Mouse (Mus musculus): ENCODE data around the gene Dpy19l1. TPM values are rescaled to one million over a fixed set of nuclear protein-coding genes. Genes with fewer than 3 reads are reported as not detected.

Gene Dpy19l1
- 10 to 100 TPM; 28.2 to 71.4 (median 44.5) TPM for total RNA-seq (2022)

DNA sequence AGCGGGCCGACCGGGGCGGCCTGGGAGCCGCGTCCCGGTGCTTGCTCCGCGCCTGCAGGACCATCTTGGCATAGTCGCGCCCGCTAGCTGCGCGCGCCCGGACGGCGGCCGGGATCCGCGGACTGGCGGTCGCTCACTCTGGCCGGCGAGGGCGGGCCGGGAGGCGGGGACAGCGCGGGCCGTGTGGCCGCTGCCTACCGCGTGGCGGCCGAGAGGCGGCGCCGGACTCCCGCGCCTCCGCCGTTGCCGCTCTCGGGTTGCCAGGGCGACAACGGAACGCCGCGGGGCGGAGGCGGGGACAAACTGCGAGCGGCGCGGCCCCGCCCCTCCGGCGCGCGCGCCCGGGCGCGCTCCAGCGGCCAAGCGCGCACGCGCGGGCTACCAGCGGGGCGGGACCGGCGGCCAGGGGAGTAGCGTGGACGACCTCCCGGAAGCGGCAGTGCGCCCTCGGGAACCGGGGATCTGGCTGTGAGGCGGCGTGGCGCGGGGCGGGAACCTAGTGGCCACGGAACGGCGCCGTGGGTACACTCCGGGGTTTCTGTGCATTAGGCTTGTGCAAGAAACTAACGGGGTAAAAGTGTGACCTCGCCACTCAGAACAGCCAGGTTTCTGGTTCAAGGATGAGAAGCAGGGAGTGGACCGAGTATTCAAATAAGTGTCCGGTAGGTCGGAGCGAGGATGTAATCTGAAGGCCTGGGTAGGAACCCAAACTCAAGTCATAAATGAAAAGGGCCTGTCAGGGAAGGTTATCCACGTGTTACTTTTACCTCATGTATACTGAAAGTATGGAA, at the start of gene Dpy19l1:
Gene Dpy19l1 (minus strand): TSS at position 74 of the 791 bp plus-strand sequence.
- peak; percentile 90 for DNase-seq

DNA sequence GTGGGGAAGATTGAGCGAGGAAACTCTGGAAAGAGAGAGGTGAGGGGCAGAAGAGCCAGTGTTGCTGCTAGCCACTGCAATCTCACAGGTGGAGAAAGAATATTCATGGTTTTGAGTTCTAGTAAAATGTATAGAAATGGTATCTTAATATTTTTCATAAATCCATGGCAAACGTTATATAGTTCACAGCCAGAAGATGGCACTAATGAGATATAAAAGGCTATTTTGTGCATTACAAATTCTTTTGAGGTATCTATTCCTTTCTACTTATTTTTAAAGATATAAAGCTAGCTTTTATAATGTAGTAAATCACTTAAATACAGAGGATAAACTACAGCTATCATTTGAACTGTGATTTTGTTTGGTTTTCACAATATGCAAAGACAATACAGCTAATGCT, 35.2 kb upstream of the Dpy19l1 start:
- no peak for DNase-seq

DNA sequence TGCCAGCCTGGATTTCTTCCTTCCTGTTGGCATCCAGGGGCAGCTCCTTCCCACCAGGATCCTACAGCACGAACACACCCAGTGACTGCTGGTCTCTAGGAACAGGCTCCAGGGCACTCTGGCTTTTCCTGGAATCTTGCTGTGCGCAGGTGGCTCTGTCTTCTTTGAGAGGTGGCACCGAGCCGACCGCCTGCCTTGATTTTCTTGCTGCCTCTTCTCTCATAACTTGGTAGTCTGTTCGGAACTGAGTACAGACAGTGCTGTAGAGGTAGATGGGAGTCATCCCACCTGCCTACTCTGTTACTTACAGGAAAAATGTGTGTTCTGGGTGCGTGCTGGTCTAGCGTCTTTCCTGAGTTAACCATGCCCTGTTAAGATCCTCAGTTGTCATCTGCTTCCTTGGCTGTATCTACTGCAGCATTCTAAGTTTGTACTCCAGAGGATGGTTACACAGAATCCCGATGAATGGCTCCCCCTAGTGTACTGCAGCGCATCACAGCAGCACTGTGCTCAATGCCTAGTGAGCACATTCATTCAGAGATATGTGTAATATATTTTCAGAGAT, 13.7 kb upstream of the Dpy19l1 start:
- DNase-seq = no peak

DNA sequence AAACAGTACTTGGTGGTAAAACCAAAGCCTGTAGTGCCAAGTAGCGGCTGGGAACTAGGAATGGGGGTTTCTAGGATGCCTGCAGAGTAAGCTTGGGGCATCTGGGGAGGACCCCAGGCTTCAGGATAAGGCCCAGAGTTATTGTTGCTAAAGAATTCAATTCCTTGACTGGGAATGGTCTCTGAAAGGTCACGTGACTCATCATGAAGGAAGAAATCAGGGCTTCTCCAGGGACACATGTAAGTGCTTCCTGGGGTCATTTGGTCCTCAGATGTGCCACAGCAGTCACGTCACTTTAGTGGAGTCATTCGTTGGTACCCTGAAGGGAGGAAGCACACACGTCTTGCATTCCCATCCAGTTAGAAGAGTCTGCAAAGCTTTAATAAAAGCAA, 11.1 kb upstream of the Dpy19l1 start:
- no peak for DNase-seq

DNA sequence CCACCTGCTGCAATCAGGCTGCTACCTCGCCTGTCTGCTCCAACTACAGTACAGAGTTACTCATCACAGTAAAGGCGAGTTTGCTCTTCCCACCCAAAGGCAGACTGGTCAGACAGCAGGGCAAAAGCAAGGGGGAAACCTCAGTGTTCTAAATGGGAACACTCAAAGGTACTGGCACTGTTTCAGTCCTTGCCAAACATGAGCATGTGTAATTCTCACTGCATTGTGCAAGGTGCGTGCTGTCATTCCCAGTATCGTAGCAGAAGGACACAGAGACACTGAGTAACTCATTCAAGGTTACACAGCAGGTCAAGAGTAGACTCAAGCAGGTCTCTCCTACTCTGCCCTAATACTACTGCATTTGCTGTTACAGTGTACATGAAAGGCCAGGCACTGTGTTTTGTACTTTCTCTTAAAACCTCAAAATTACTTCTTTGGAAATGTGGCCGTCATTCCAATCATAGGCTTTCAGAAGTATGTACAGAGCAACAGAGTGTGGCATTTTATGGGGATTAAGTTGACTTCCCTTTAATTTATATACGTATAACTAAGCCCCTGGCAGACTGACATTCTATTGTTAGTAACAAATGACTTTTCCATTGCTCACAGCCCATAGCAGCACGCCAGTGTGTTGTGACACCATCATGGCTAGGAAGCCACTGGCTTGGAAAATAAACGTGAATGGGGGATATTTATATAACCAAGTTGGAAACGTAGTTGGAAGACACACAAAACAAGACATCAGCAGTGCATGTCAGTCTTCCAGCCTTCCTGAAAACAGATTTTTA, 10.5 kb upstream of the Dpy19l1 start:
- DNase-seq = peak; percentile 74

DNA sequence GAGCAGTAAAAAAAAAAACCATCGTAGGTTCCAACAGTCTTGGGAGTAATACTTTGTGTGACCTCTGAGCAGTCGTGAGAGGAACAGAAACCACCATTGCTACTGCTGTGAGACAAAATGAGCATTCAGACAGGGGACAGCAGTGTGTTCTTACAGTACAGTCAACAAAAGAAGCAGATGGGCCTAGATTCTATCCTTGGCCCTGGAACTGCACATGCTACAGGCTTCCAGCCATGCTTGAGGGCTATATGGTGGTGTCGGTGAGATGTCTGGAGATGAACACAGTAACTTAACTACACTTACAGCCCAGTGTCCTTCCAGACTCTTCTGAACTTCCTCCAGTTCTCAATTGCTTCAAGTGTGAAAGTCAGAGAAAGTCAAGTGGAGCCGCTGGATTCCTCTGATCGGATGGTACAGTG, 9.2 kb upstream of the Dpy19l1 start:
- no peak for DNase-seq

DNA sequence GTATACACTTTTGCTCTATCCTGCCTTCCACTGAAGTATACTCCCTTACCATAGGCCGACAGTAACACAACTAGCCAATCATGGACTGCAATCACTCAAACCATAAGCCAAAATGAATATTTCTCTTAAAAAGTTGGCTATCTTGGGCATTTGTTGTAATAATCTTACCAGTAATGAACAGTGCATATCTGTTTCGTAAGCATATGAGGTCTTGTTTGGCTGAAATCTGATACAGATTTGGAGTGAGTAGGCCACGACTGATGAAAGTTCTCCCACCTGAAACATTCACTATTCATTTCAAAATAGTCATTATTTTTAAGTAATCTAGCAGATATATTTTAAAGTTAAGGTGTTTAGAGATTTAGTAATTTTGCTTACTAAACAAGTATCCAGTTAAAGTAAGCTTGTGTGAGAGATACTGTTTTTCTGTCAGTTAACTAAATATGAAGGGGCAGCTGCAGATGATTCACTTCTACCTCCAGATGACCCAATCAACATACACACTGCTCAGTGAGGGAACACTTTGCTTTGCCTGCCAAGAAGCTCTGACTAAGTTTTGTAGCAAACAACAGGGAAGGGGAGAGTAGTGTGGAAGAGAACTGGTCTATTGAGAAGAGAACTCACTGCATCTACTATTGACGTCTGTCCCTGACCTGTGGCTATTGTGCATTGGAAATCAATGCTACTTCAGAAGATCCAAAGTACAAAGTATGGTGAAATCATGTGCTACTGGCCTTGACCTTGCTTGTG, 8.6 kb upstream of the Dpy19l1 start:
- no peak for DNase-seq

DNA sequence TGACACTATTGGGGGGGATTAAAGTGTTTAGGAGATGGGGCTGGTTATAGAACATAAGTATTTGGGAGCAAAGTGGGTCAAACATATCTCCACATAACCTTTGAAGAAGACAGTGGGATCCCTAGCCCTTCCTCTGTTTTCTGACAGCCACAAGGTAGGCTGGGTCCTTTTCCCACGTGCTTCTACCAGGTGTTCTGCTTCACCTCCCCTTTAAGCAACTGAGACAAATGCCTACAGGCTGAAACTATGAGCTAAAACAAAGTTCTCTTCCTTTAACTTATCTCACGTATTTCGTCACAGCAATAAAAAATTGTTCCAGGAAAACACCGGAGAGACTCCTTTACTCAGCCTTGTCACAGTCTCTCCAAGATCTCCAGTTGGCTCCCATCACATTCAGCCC, 5.9 kb upstream of the Dpy19l1 start:
- DNase-seq = no peak

DNA sequence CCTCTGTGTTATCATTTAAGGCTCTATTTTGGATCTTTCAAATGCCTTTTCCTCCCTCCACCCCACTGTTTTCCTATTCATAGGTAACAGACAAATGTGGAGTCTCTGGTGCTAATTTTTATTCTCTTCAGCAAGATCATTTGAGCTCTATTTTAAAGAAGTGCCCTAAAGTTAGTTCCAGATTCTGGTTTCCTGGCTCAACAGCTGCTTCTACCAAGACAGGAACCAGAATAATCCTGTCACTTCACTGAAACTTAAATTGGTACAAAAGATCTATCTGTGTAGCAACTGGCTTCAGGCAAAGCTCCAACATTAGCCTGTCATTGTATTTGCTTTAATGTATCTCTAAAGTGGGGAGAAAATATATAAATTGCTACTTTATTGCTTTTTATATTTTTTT, 3.6 kb upstream of the Dpy19l1 start:
- DNase-seq = no peak

DNA sequence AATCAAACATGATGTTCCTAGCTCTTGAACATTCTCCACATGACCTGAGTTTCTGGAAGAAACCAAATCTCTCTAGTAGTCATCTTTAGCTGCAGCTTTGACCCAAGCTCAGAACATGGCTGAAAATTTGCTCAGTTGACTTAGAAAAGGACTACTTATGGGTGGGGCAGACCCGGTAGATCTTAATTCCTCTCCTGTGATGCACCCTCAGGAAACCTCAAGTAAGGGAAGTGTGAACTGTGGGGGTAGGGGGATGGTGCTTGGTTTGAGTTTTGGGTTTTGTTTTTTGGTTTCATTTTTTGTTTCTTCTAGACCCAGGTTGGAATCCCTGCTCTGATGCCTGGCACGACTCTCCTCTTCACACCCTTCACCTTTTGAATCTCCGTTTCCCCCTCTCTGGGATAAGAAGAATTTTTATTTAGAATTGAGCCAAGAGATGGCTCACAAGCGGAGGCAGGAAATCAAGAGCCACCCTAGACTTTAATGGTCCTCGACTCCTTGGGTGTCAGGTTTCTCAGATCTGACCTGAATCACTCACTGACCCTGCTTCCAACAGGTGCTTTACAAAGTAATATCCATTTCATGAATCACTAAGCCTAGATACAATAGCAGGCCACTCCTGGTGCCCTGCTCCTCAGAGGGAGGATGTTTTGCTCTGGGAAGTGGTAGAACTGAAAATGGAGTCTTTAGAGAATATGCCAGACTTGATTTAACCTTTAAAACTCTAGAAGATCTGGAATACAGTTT, 2.2 kb upstream of the Dpy19l1 start:
- DNase-seq = no peak

DNA sequence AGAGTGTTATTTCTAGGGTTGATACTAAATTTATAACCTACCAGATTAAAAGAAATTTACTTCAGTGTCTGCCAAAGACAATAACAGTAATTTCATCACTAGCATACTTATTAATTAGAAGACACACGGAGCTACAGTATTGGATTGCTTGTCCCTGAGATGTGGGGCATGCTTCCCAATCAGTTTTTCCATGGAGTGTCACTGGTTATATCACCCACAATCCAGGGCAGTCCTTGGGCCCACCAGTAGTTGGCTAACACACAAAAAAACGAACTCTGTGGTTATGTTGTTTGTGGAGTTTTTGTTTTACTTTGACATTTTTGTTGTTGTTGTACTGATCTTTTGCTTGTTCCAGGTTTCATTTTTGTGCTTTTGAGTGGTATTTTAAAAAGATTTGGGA, 1.4 kb upstream of the Dpy19l1 start:
- no peak for DNase-seq

DNA sequence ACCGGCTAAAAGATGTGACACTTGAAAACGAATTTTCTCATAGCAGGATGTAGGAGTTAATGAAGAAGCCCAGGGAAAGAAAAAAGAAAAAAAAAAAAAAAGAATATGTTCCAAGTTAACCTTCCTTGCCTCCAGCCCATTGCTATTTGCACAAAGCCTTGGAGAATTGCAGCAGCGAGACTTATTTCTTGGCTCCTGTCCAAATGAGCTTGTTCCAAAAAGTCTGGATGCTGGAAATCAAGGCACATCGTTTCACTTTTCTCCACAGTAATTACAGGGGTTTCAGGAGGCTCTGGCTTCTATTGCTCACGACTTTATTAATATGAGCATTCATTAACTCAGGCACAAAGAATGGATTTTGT, 899 bp upstream of the Dpy19l1 start:
- DNase-seq = no peak

DNA sequence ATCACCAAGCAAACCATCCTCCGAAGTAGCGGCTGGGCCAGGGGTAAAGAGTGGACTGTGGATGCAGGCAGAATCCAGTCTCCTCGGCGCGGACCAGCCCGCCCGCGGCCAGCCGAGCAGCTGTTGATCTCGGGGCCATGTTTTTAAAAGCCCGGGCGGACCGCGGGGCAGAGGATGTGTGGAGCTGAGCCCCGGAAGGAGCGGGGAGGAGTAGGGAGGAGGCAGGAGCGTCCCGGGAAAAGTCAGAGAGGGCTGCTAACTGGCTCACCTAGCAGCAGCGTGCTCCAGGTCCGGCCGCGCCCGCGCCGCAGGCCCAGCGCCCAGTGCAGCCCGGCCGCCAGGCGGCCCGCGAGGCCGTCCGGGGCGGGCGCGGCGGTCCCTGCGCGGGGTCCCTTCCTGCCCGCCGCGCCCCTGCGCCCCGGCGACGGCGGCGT, 352 bp downstream of the Dpy19l1 start:
- peak; percentile 49 for DNase-seq

DNA sequence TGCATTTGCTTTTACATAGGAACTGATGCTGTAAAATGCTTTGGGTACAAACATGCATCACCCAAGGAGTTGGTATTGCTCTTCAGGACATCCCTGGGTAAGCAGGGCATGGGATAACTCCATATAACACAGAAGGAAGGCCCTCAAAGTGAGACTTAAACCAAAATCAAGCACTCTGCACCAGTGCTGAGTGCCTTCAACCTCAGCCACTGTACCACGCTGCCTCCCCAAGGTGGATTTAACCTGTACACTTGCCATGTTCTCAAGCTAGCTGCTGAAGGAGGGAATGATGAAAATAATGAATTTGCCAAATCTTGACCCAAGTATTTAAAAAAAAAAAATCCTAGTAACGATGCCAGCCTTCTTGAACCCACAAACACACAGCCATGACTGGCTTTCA, 1.3 kb downstream of the Dpy19l1 start:
- DNase-seq = no peak

DNA sequence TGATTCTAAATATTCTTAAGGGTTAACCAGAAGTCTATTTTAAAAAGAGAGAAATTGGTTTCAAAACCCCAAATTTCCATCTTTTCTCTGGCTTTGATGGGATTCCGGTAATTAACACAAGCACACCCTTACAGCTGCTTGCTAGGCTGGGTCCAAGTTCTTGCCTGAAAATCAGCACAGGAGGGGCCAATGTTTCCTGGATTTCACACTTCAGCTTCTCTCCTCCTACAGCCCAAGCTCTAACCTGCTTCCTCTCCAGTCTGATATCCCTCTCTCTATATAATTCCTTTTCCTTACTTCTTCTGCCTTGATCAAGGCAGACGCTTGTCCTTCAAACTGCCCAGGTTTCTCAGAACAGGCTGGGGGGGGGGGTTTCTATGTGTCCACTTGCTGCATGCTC, 6.7 kb downstream of the Dpy19l1 start:
- DNase-seq = no peak

DNA sequence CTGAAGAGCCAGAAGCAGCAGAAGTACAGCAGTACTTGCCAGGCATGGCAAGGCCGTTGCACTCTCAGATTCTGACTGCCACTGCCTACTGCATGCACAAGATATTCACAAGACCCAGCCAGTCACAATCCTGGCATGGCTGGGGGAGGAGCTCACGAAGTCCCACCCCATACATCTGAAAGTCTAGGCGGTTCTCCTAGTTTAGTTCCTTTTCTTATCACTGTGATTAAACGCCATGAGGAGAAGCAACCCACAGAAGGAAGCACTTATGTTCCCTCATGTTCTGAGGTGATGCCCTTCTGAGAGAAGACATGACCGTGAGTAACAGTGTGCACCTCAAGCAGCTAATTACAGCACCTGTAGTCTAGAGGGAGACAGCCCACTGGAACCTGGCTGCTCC, 12.4 kb downstream of the Dpy19l1 start:
- DNase-seq = no peak

DNA sequence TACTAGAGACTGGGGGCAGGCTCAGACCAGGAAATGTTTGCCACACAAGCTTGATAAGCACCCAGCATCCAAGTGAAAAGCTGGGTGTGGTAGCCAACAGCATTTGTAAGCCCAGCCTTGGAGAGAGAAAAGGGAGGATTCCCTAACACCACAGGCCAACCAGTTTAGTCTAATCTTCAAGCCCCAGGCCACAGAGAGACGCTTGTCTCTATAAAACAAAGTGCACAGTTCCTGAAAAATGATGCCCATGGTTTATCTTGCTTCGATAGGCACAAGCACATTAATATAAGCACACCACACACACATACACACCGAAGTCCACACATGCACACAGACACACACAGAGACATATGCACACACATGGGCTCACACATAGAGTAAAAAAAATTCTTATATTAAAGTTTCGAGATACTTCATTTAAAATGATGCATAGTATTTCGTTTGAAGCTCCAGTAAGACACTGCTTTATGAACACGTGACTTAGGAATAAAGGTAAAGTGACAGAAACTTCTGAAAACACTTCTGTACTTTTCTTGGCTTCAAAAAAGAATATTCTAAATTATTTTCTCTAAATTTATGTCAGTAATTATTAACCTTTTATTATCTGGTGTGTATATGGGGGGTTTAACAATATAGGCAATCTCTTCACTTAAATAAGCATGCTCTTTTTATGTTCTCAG, 14.4 kb downstream of the Dpy19l1 start:
- no peak for DNase-seq

DNA sequence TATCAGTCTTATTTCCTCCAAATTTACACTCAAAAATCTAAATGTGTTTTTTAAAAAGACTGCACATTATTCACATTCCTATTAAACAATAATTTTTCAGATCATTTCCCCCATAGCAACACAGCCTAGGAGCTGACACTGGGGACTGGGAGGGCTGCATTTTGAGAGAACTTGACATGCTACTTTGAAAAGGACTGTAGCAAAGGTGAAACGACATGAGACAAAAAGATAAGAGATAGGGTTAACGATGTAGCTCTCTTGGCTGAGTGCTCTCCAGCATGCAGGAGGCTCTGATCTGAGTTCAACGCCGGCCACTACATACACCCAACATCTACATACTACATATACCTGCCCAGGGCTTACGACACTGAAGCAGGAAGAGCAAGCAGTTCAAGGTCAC, 20.6 kb downstream of the Dpy19l1 start:
- no peak for DNase-seq

DNA sequence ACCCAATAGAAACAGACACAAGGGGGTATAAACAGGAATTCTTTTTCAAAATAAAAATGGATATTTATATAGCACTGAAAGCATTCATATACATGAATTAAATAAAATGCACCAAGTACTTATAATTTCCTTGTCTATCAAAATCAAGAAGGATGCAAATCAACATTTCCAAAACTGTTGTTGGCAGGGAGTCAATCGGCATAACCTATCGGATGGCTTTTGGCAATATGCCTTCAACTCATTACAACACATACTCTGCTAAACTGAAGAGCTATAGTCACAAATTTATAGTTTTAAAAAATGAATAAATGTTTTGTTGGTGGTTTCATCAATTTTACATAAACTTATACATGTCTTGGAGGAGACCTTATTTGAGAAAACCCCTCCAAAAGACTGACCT, 25.7 kb downstream of the Dpy19l1 start:
- no peak for DNase-seq

DNA sequence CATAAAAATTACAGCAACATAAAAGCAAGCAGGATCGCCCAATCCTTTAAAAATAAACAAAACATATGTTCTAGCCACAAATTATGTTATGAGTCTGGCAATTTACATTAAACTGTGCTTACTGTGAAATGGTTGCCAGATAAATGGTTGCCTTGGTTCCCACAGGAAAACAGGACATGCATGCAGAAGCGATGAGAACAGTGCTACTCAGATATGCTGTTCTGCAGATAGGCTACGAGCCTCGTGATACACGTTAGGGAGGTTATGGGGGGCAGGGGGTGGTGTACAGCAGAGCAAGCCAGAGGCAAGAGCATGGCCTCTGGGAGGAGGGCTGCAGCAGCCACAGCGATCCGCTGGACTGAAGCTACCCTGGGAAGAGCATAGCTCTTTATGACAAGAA, 29.1 kb downstream of the Dpy19l1 start:
- no peak for DNase-seq

DNA sequence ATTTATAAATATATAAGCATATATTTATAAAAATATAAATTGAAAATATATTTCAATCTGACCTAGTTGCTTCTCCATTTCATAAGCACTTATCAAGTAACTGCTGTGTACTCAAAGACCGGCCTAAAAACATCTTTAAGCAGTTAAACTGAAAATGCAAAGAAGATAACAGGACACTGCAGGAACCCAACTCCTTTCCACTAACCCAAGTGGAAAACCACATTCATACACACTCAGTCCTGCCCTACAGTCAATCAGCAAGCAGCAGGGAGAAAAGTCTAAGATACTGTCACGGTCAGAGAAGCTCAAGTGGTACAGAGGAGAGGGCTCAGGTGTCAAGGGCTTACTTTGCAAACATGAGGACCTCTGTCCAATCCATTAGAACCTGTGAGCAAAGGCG, 30.4 kb downstream of the Dpy19l1 start:
- no peak for DNase-seq

DNA sequence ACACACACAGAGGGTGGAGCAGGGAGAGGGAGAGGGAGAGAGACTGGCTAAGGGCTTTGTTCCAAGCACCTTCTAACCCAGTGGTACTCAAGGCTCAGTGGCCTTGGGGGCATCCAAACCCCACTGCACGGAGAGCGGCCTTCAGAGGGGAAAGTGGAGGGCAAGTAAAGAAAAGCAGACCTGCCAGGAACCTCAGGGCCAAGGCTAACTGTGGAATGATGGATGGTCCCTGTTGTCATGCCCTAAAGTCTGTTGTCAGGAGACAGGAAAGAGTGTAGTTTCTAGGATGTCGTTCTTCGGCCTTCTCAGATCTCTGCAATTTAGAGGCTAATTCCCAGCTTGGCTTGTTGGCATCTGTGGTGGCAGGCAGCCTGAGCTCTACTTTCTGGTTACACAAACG, 32.8 kb downstream of the Dpy19l1 start:
- peak; percentile 87 for DNase-seq

Measured in adrenal gland, adult 8-10 months (tissue).